Mouse (Mus musculus) hindbrain, embryonic 11.5 days (tissue): ENCODE measurements at regions not wholly inside any gene's neighbourhood (a gene's known extent, or its start where the extent isn't known, plus 50 kb on each side); places are given as distances from the start of the nearest gene placed in this dataset.
A peak's percentile ranks its signal among the peaks of the same experiment; 100 is the strongest.

Experiments
- ATAC-seq: fragments of 200-750 bp; cut with Nextera tagmentation; 2 replicates; pipeline ENCODE4 v1.8.0; 2017; ENCODE audit warnings: mild to moderate bottlenecking, moderate TSS enrichment, moderate library complexity; ENCODE audit not compliant: low FRiP score
- DNase-seq: peaks from one replicate; pipeline ENCODE4 v3.0.0-alpha.2; 2015; ENCODE audit warnings: low spot score
- H3K27ac ChIP-seq: fragments of 300-500 bp; sonication (generic); 2 replicates; pipeline ENCODE4 v1.5.1; 2014; ENCODE audit warnings: mild to moderate bottlenecking, low read depth, low read length
- H3K27me3 ChIP-seq: fragments of 300-500 bp; sonication (generic); 2 replicates; pipeline ENCODE4 v1.6.1; 2014; ENCODE audit warnings: mild to moderate bottlenecking, low read length, moderate library complexity, mixed read lengths; ENCODE audit not compliant: control insufficient read depth, insufficient read depth
- H3K36me3 ChIP-seq: fragments of 300-500 bp; sonication (generic); 2 replicates; pipeline ENCODE4 v1.6.1; 2014; ENCODE audit warnings: mild to moderate bottlenecking, low read length, moderate library complexity, mixed read lengths; ENCODE audit not compliant: control insufficient read depth, insufficient read depth
- H3K4me1 ChIP-seq: fragments of 300-500 bp; sonication (generic); replicated peaks from 2 replicates; pipeline ENCODE4 v1.6.1; 2014; ENCODE audit warnings: low read length, mixed read lengths; ENCODE audit not compliant: control insufficient read depth, insufficient read depth
- H3K4me2 ChIP-seq: fragments of 300-500 bp; sonication (generic); replicated peaks from 2 replicates; pipeline ENCODE4 v1.6.1; 2014; ENCODE audit warnings: mild to moderate bottlenecking, low read depth, low read length
- H3K4me3 ChIP-seq: fragments of 300-500 bp; sonication (generic); 2 replicates; pipeline ENCODE4 v1.5.1; 2014; ENCODE audit warnings: low read depth, low read length
- H3K9ac ChIP-seq: fragments of 300-500 bp; sonication (generic); 2 replicates; pipeline ENCODE4 v1.6.1; 2014; ENCODE audit warnings: low read depth, low read length
- H3K9me3 ChIP-seq: fragments of 300-500 bp; sonication (generic); 2 replicates; pipeline ENCODE4 v1.6.1; 2016; ENCODE audit warnings: low read length; ENCODE audit not compliant: control insufficient read depth
- WGBS: fragments of 180-500 bp; shearing (Covaris S2); extraction: QIAGEN DNeasy Blood & Tissue Kit; methylation state at CpG from one replicate; pipeline ENCODE4 v1.1.7; 2014; 5-methylcytosine and 5-hydroxymethylcytosine counted together

- H3K4me1 ChIP-seq: no peaks in the 10 kb centered on the region
- no peak overlapping the region for H3K27ac ChIP-seq
- DNase-seq (no peak), ATAC-seq (no peak)
- no peak overlapping the region for H3K4me3 ChIP-seq
- WGBS: 79% methylated on average over 2 of the region's 2 CpGs
- H3K36me3 ChIP-seq: no peaks in the 10 kb centered on the region
- H3K9ac ChIP-seq: no peak overlapping the region
- no peaks in the 10 kb centered on the region for H3K9me3 ChIP-seq
- H3K27me3 ChIP-seq: no peaks in the 10 kb centered on the region
- no peak overlapping the region for H3K4me2 ChIP-seq
Measured at GRCm38 (mm10) chr12:46568665-46569064, 250.1 kb downstream of the Nova1 start.

GRCm38 (mm10) chr12:46566324-46566723 is 252.4 kb downstream of the Nova1 start:
- Histone ChIP-seq H3K4me1 (no peaks in the 10 kb centered on the region), H3K36me3 (no peaks in the 10 kb centered on the region), H3K9me3 (no peaks in the 10 kb centered on the region), H3K27me3 (no peaks in the 10 kb centered on the region), H3K4me2 (no peak overlapping the region), H3K4me3 (no peak overlapping the region), H3K27ac (no peak overlapping the region), H3K9ac (no peak overlapping the region)
- ATAC-seq (no peak), DNase-seq (no peak)
- WGBS: 58% methylated on average over 2 of the region's 2 CpGs

GRCm38 (mm10) chr12:46520942-46521341 is 297.8 kb downstream of the Nova1 start:
- WGBS: 33% methylated on average over 3 of the region's 3 CpGs
- no peaks in the 10 kb centered on the region for H3K9me3 ChIP-seq
- no peak overlapping the region for H3K4me3 ChIP-seq
- H3K4me2 ChIP-seq: no peak overlapping the region
- ATAC-seq (peak; percentile 68), DNase-seq (peak; percentile 6)
- no peaks in the 10 kb centered on the region for H3K36me3 ChIP-seq
- H3K27ac ChIP-seq: no peak overlapping the region
- no peak overlapping the region for H3K9ac ChIP-seq
- no peaks in the 10 kb centered on the region for H3K27me3 ChIP-seq
- no peaks in the 10 kb centered on the region for H3K4me1 ChIP-seq

- no peaks in the 10 kb centered on the region for H3K36me3 ChIP-seq
- H3K9ac ChIP-seq: no peak overlapping the region
- no peak overlapping the region for H3K4me2 ChIP-seq
- no peaks in the 10 kb centered on the region for H3K4me1 ChIP-seq
- 94% methylated on average over 3 of the region's 3 CpGs for WGBS
- ATAC-seq (no peak), DNase-seq (no peak)
- no peak overlapping the region for H3K27ac ChIP-seq
- H3K9me3 ChIP-seq: no peaks in the 10 kb centered on the region
- no peak overlapping the region for H3K4me3 ChIP-seq
- H3K27me3 ChIP-seq: no peaks in the 10 kb centered on the region
Measured at GRCm38 (mm10) chr12:46507829-46508228, 310.9 kb downstream of the Nova1 start.

GRCm38 (mm10) chr12:46492465-46492864 is 326.3 kb downstream of the Nova1 start:
- H3K9ac ChIP-seq: no peak overlapping the region
- no peak overlapping the region for H3K27ac ChIP-seq
- H3K4me1 ChIP-seq: no peaks in the 10 kb centered on the region
- no peaks in the 10 kb centered on the region for H3K36me3 ChIP-seq
- no peaks in the 10 kb centered on the region for H3K9me3 ChIP-seq
- no peak overlapping the region for H3K4me3 ChIP-seq
- 46% methylated on average over 6 of the region's 6 CpGs for WGBS
- H3K4me2 ChIP-seq: no peak overlapping the region
- DNase-seq (peak; percentile 27), ATAC-seq (no peak)
- H3K27me3 ChIP-seq: no peaks in the 10 kb centered on the region

- Histone ChIP-seq H3K9me3 (no peaks in the 10 kb centered on the region), H3K27ac (no peak overlapping the region), H3K4me3 (no peak overlapping the region), H3K4me1 (no peaks in the 10 kb centered on the region), H3K9ac (no peak overlapping the region), H3K27me3 (no peaks in the 10 kb centered on the region), H3K36me3 (no peaks in the 10 kb centered on the region), H3K4me2 (no peak overlapping the region)
- no peak for DNase-seq
- no peak for ATAC-seq
Measured at GRCm38 (mm10) chr12:46450888-46451287, 367.8 kb downstream of the Nova1 start.

- 82% methylated on average over 7 of the region's 7 CpGs for WGBS
- no peak overlapping the region for H3K27ac ChIP-seq
- H3K9me3 ChIP-seq: no peaks in the 10 kb centered on the region
- no peak overlapping the region for H3K4me2 ChIP-seq
- no peaks in the 10 kb centered on the region for H3K4me1 ChIP-seq
- no peak for DNase-seq
- no peaks in the 10 kb centered on the region for H3K36me3 ChIP-seq
- no peaks in the 10 kb centered on the region for H3K27me3 ChIP-seq
- no peak overlapping the region for H3K4me3 ChIP-seq
- ATAC-seq: no peak
- H3K9ac ChIP-seq: no peak overlapping the region
Measured at GRCm38 (mm10) chr12:46444644-46445313, 373.9 kb downstream of the Nova1 start.

- no peak overlapping the region for H3K9ac ChIP-seq
- WGBS: 91% methylated on average over 4 of the region's 4 CpGs
- no peak overlapping the region for H3K27ac ChIP-seq
- H3K4me1 ChIP-seq: no peaks in the 10 kb centered on the region
- H3K36me3 ChIP-seq: no peaks in the 10 kb centered on the region
- DNase-seq (no peak), ATAC-seq (no peak)
- H3K9me3 ChIP-seq: no peaks in the 10 kb centered on the region
- H3K4me2 ChIP-seq: no peak overlapping the region
- no peaks in the 10 kb centered on the region for H3K27me3 ChIP-seq
- no peak overlapping the region for H3K4me3 ChIP-seq
Measured at GRCm38 (mm10) chr12:46419591-46419990, 399.1 kb downstream of the Nova1 start.

GRCm38 (mm10) chr12:46418990-46419389 is 399.7 kb downstream of the Nova1 start:
- Histone ChIP-seq H3K27me3 (no peaks in the 10 kb centered on the region), H3K4me2 (no peak overlapping the region), H3K4me1 (no peaks in the 10 kb centered on the region), H3K9ac (no peak overlapping the region), H3K4me3 (no peak overlapping the region), H3K36me3 (no peaks in the 10 kb centered on the region), H3K27ac (no peak overlapping the region), H3K9me3 (no peaks in the 10 kb centered on the region)
- WGBS: 85% methylated on average over 4 of the region's 4 CpGs
- ATAC-seq: no peak
- DNase-seq: no peak
